Mouse (Mus musculus) liver, embryonic 16.5 days (tissue): ENCODE measurements around the gene Tnc. TPM values are rescaled to one million over a fixed set of nuclear protein-coding genes. Genes with fewer than 3 reads are reported as not detected.

ENCODE experiments used
- ATAC-seq: fragments of 200-750 bp; cut with Nextera tagmentation; 2 replicates; pipeline ENCODE4 v1.8.0; 2017; ENCODE audit warnings: low read depth, mild to moderate bottlenecking, moderate number of reproducible peaks, moderate library complexity
- H3K27ac ChIP-seq: fragments of 300-500 bp; sonication (generic); 2 replicates; pipeline ENCODE4 v1.5.1; 2014; ENCODE audit warnings: mild to moderate bottlenecking, low read length
- H3K27me3 ChIP-seq: fragments of 300-500 bp; sonication (generic); 2 replicates; pipeline ENCODE4 v1.6.1; 2014; ENCODE audit warnings: low read depth, low read length, mixed read lengths; ENCODE audit not compliant: control insufficient read depth, insufficient read depth
- H3K36me3 ChIP-seq: fragments of 300-500 bp; sonication (generic); 2 replicates; pipeline ENCODE4 v1.6.1; 2014; ENCODE audit warnings: mild to moderate bottlenecking; ENCODE audit not compliant: control insufficient read depth, insufficient read depth
- H3K4me1 ChIP-seq: fragments of 300-500 bp; sonication (generic); 2 replicates; pipeline ENCODE4 v1.6.1; 2014; ENCODE audit warnings: low read depth, low read length, mixed read lengths; ENCODE audit not compliant: control insufficient read depth
- H3K4me2 ChIP-seq: fragments of 300-500 bp; sonication (generic); 2 replicates; pipeline ENCODE4 v1.6.1; 2014; ENCODE audit warnings: low read depth, low read length, mixed read lengths
- H3K4me3 ChIP-seq: fragments of 300-500 bp; sonication (generic); 2 replicates; pipeline ENCODE4 v1.5.1; 2014; ENCODE audit warnings: low read depth, mild to moderate bottlenecking, low read length
- H3K9ac ChIP-seq: fragments of 300-500 bp; sonication (generic); 2 replicates; pipeline ENCODE4 v1.6.1; 2014; ENCODE audit warnings: low read depth, low read length
- H3K9me3 ChIP-seq: fragments of 300-500 bp; sonication (generic); replicated peaks from 2 replicates; pipeline ENCODE4 v1.6.1; 2016; ENCODE audit warnings: low read length; ENCODE audit not compliant: control insufficient read depth
- WGBS: fragments of 180-500 bp; shearing (Covaris S2); extraction: QIAGEN DNeasy Blood & Tissue Kit; methylation state at CpG from one replicate; pipeline ENCODE4 v1.1.7; 2014; ENCODE audit not compliant: insufficient replicate concordance; 5-methylcytosine and 5-hydroxymethylcytosine counted together
- polyA plus RNA-seq: library from polyadenylated mRNA; unstranded; fragments of >200 nt; fragmentation: Nextera tagmentation; extraction: Ambion mirVana; gene quantifications from 2 replicates; pipeline ENCODE4 v1.2.1, GENCODE M21; 2015

The Tnc gene
- polyA plus RNA-seq, 1 experiment from 2014 or later, result 3.4 TPM

- no peak for ATAC-seq
- no peaks in the 10 kb centered on the region for H3K27me3 ChIP-seq
- H3K4me3 ChIP-seq, result no peak overlapping the region
- H3K9ac ChIP-seq, result no peak overlapping the region
- no peaks in the 10 kb centered on the region for H3K36me3 ChIP-seq
- H3K27ac ChIP-seq, result no peak overlapping the region
- H3K4me2 ChIP-seq, result no peak overlapping the region
- H3K9me3 ChIP-seq, result no peaks in the 10 kb centered on the region
- WGBS, result 48% methylated on average over 3 of the region's 3 CpGs
- no peaks in the 10 kb centered on the region for H3K4me1 ChIP-seq
These were observed 107.4 kb downstream of the Tnc start for GRCm38 (mm10) chr4:63939428-63939827.

- no peaks in the 10 kb centered on the region for H3K4me1 ChIP-seq
- 54% methylated on average over 4 of the region's 4 CpGs for WGBS
- no peak overlapping the region for H3K4me3 ChIP-seq
- no peaks in the 10 kb centered on the region for H3K9me3 ChIP-seq
- H3K36me3 ChIP-seq, result no peaks in the 10 kb centered on the region
- no peak overlapping the region for H3K27ac ChIP-seq
- no peak for ATAC-seq
- H3K4me2 ChIP-seq, result no peak overlapping the region
- H3K9ac ChIP-seq, result no peak overlapping the region
- H3K27me3 ChIP-seq, result no peaks in the 10 kb centered on the region
These were observed 110.9 kb downstream of the Tnc start for GRCm38 (mm10) chr4:63935960-63936359.

- Histone ChIP-seq H3K36me3 (no peaks in the 10 kb centered on the region), H3K9ac (no peak overlapping the region), H3K27ac (no peak overlapping the region), H3K4me3 (no peak overlapping the region), H3K4me2 (no peak overlapping the region), H3K27me3 (no peaks in the 10 kb centered on the region), H3K4me1 (no peaks in the 10 kb centered on the region), H3K9me3 (no peaks in the 10 kb centered on the region)
- no peak for ATAC-seq
- WGBS, result 67% methylated on average over 9 of the region's 9 CpGs
These were observed 111.5 kb downstream of the Tnc start for GRCm38 (mm10) chr4:63935314-63935713.

DNA sequence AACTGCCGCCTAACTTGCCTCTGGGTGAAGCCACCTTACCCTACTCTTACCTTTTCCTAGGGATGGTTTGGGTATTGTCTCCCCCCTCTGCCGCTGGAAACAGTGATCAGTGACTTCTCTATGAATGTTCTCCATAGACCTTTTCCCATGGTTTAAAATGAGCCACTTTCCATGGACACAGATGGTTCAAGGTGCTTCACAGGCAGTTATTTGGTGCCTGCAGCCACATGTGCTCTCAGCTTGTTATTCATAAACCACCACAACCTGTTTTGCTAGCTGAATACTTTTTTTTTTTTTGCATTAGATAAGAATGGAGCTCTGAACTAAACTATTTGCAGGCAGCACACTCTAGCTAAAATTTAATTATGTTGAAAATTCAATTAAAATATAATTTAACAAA is 116.0 kb downstream of the Tnc start:
- no peaks in the 10 kb centered on the region for H3K9me3 ChIP-seq
- no peak for ATAC-seq
- no peak overlapping the region for H3K4me3 ChIP-seq
- H3K36me3 ChIP-seq, result no peaks in the 10 kb centered on the region
- H3K4me2 ChIP-seq, result no peak overlapping the region
- no peak overlapping the region for H3K9ac ChIP-seq
- no peak overlapping the region for H3K27ac ChIP-seq
- no peaks in the 10 kb centered on the region for H3K4me1 ChIP-seq
- H3K27me3 ChIP-seq, result no peaks in the 10 kb centered on the region
- WGBS, result 57% methylated on average over 2 of the region's 2 CpGs

- ATAC-seq, result no peak
- 48% methylated on average over 2 of the region's 2 CpGs for WGBS
- Histone ChIP-seq H3K9ac (no peak overlapping the region), H3K4me2 (no peak overlapping the region), H3K27ac (no peak overlapping the region), H3K4me3 (no peak overlapping the region), H3K36me3 (no peaks in the 10 kb centered on the region), H3K9me3 (no peaks in the 10 kb centered on the region), H3K4me1 (no peaks in the 10 kb centered on the region), H3K27me3 (no peaks in the 10 kb centered on the region)
These were observed 117.3 kb downstream of the Tnc start for GRCm38 (mm10) chr4:63929490-63929889.

GRCm38 (mm10) chr4:63928192-63928591 is 118.6 kb downstream of the Tnc start:
- Histone ChIP-seq H3K9me3 (no peaks in the 10 kb centered on the region), H3K36me3 (no peaks in the 10 kb centered on the region), H3K4me1 (no peaks in the 10 kb centered on the region), H3K27me3 (no peaks in the 10 kb centered on the region), H3K9ac (no peak overlapping the region), H3K27ac (no peak overlapping the region), H3K4me2 (no peak overlapping the region), H3K4me3 (no peak overlapping the region)
- ATAC-seq, result no peak
- WGBS, result 38% methylated on average over 1 of the region's 1 CpGs

- WGBS, result 65% methylated on average over 5 of the region's 5 CpGs
- Histone ChIP-seq H3K9ac (no peak overlapping the region), H3K27ac (no peak overlapping the region), H3K4me1 (no peaks in the 10 kb centered on the region), H3K4me3 (no peak overlapping the region), H3K27me3 (no peaks in the 10 kb centered on the region), H3K36me3 (no peaks in the 10 kb centered on the region), H3K4me2 (no peak overlapping the region), H3K9me3 (no peaks in the 10 kb centered on the region)
- no peak for ATAC-seq
These were observed 129.6 kb downstream of the Tnc start for GRCm38 (mm10) chr4:63917181-63917580.

DNA sequence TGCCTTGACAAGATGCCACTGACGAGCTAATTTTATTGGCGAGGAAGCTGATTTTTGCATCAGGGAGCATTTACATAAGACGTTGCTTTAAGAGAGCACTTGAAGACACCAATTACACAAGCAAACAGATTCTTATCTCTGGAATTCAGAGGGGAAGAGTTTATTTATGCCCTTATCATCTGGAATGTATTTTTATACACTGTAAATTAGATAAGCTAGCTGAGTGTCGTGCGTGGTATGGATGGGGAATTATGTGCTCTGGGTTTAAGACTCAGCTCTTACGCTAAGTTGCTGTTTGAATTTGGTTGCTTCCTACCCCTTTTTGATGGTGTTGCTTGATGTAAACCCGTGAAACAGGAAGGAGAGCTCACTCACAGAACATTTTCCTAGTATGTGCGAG is 130.1 kb downstream of the Tnc start:
- 46% methylated on average over 8 of the region's 8 CpGs for WGBS
- H3K9me3 ChIP-seq, result no peaks in the 10 kb centered on the region
- H3K4me2 ChIP-seq, result no peak overlapping the region
- no peak overlapping the region for H3K9ac ChIP-seq
- no peaks in the 10 kb centered on the region for H3K4me1 ChIP-seq
- H3K27ac ChIP-seq, result no peak overlapping the region
- no peaks in the 10 kb centered on the region for H3K27me3 ChIP-seq
- no peak for ATAC-seq
- H3K36me3 ChIP-seq, result no peaks in the 10 kb centered on the region
- H3K4me3 ChIP-seq, result no peak overlapping the region

GRCm38 (mm10) chr4:63916288-63916687 is 130.5 kb downstream of the Tnc start:
- H3K27ac ChIP-seq, result no peak overlapping the region
- ATAC-seq, result no peak
- no peaks in the 10 kb centered on the region for H3K4me1 ChIP-seq
- no peak overlapping the region for H3K4me3 ChIP-seq
- no peaks in the 10 kb centered on the region for H3K27me3 ChIP-seq
- no peaks in the 10 kb centered on the region for H3K9me3 ChIP-seq
- no peak overlapping the region for H3K4me2 ChIP-seq
- WGBS, result 44% methylated on average over 3 of the region's 3 CpGs
- H3K9ac ChIP-seq, result no peak overlapping the region
- H3K36me3 ChIP-seq, result no peaks in the 10 kb centered on the region
